Mouse (Mus musculus): ENCODE data around the gene Srsf2. TPM values are rescaled to one million over a fixed set of nuclear protein-coding genes. Genes with fewer than 3 reads are reported as not detected.
"Not testable (repeated sequence)": the region's sequence is repeated elsewhere in the genome, so short reads cannot be mapped to it uniquely, and the experiment has no call there.

Gene Srsf2
- polyA plus RNA-seq, 1 experiment from 2014 or later: 902 TPM

GRCm38 (mm10) chr11:116850833-116851477, 1.9 kb downstream of the Srsf2 start:
- no peak for ATAC-seq (ENCODE audit: low FRiP score)
- Histone ChIP-seq H3K9ac (peak overlapping the region; percentile 98), H3K4me1 (peaks cover 29% of the 10 kb centered on the region), H3K9me3 (no peaks in the 10 kb centered on the region), H3K27me3 (no peaks in the 10 kb centered on the region), H3K4me3 (replicated peaks) (peak overlapping the region; percentile 95), H3K36me3 (replicated peaks) (peaks cover 38% of the 10 kb centered on the region), H3K27ac (peak overlapping the region; percentile 99; the same call in 1 of the 2 replicates), H3K4me2 (peak overlapping the region; percentile 77)
- WGBS: 41% methylated on average over 6 of the region's 6 CpGs

GRCm38 (mm10) chr11:116850085-116850484, 2.8 kb downstream of the Srsf2 start:
- Histone ChIP-seq H3K9me3 (no peaks in the 10 kb centered on the region), H3K27me3 (no peaks in the 10 kb centered on the region), H3K4me1 (peaks cover 29% of the 10 kb centered on the region), H3K27ac (no peak overlapping the region), H3K4me3 (replicated peaks) (peak overlapping the region; percentile 95), H3K4me2 (peak overlapping the region; percentile 77), H3K9ac (peak overlapping the region; percentile 33; the same call in 1 of the 2 replicates), H3K36me3 (replicated peaks) (peaks cover 38% of the 10 kb centered on the region)
- 67% methylated on average over 4 of the region's 4 CpGs for WGBS
- no peak for ATAC-seq (ENCODE audit: low FRiP score)

- H3K9me3 ChIP-seq: no peaks in the 10 kb centered on the region
- peaks cover 25% of the 10 kb centered on the region for H3K4me1 ChIP-seq
- H3K27me3 ChIP-seq: no peaks in the 10 kb centered on the region
- H3K9ac ChIP-seq: no peak overlapping the region
- no peak for ATAC-seq (ENCODE audit: low FRiP score)
- H3K4me2 ChIP-seq: no peak overlapping the region
- no peak overlapping the region for H3K4me3 ChIP-seq (replicated peaks)
- no peak overlapping the region for H3K27ac ChIP-seq
- H3K36me3 ChIP-seq (replicated peaks): peaks cover 38% of the 10 kb centered on the region
Measured at GRCm38 (mm10) chr11:116849587-116849986, 3.3 kb downstream of the Srsf2 start.

GRCm38 (mm10) chr11:116848877-116849178, 4.1 kb downstream of the Srsf2 start:
- ATAC-seq (ENCODE audit: low FRiP score); H3K4me3 ChIP-seq (replicated peaks); H3K27me3 ChIP-seq; H3K27ac ChIP-seq; H3K9ac ChIP-seq; H3K9me3 ChIP-seq; H3K4me2 ChIP-seq: not testable (repeated sequence)
- WGBS: 68% methylated on average over 2 of the region's 2 CpGs
- H3K4me1 ChIP-seq: peaks cover 26% of the 10 kb centered on the region
- H3K36me3 ChIP-seq (replicated peaks): peaks cover 38% of the 10 kb centered on the region

GRCm38 (mm10) chr11:116848086-116848876, 4.6 kb downstream of the Srsf2 start:
- Histone ChIP-seq H3K27ac (no peak overlapping the region), H3K9me3 (no peaks in the 10 kb centered on the region), H3K27me3 (no peaks in the 10 kb centered on the region), H3K4me3 (replicated peaks) (no peak overlapping the region), H3K4me1 (peaks cover 27% of the 10 kb centered on the region), H3K36me3 (replicated peaks) (peaks cover 38% of the 10 kb centered on the region), H3K9ac (no peak overlapping the region), H3K4me2 (no peak overlapping the region)
- ATAC-seq (ENCODE audit: low FRiP score): no peak
- whole genome bisulfite sequencing: 89% methylated on average over 5 of the region's 5 CpGs

GRCm38 (mm10) chr11:116847187-116848085, 5.5 kb downstream of the Srsf2 start:
- Histone ChIP-seq H3K4me1 (peaks cover 27% of the 10 kb centered on the region), H3K9ac (no peak overlapping the region), H3K4me2 (no peak overlapping the region), H3K36me3 (replicated peaks) (peaks cover 38% of the 10 kb centered on the region), H3K27me3 (no peaks in the 10 kb centered on the region), H3K4me3 (replicated peaks) (no peak overlapping the region), H3K9me3 (no peaks in the 10 kb centered on the region), H3K27ac (0 out of 2 replicates have a peak overlapping the region, but pooled peaks have one; percentile 42)
- WGBS: 84% methylated on average over 3 of the region's 3 CpGs
- no peak for ATAC-seq (ENCODE audit: low FRiP score)

GRCm38 (mm10) chr11:116846593-116847181, 6.2 kb downstream of the Srsf2 start:
- Histone ChIP-seq H3K4me3 (replicated peaks) (no peak overlapping the region), H3K27ac (peak overlapping the region; percentile 25; the same call in 1 of the 2 replicates), H3K4me2 (no peak overlapping the region), H3K9me3 (no peaks in the 10 kb centered on the region), H3K27me3 (no peaks in the 10 kb centered on the region), H3K9ac (no peak overlapping the region), H3K4me1 (peaks cover 34% of the 10 kb centered on the region), H3K36me3 (replicated peaks) (peaks cover 38% of the 10 kb centered on the region)
- WGBS: 76% methylated on average over 4 of the region's 4 CpGs
- ATAC-seq (ENCODE audit: low FRiP score): no peak

GRCm38 (mm10) chr11:116843261-116844233, 9.3 kb downstream of the Srsf2 start, which contains the start of the genes Mettl23 and Jmjd6:
Gene Mettl23 (plus strand): TSS chr11:116843278.
Gene Jmjd6 (minus strand): TSS chr11:116843449.
- peaks cover 41% of the 10 kb centered on the region for H3K36me3 ChIP-seq (replicated peaks)
- H3K4me1 ChIP-seq: peaks cover 49% of the 10 kb centered on the region

GRCm38 (mm10) chr11:116842531-116843260, 10.2 kb downstream of the Srsf2 start:
- H3K4me3 ChIP-seq (replicated peaks): peak overlapping the region; percentile 68
- H3K4me1 ChIP-seq: peaks cover 49% of the 10 kb centered on the region
- WGBS: under 1% methylated on average over 73 of the region's 73 CpGs
- H3K27ac ChIP-seq: peak overlapping the region; percentile 96
- peaks cover 41% of the 10 kb centered on the region for H3K36me3 ChIP-seq (replicated peaks)
- peak; percentile 61 for ATAC-seq (ENCODE audit: low FRiP score)
- no peaks in the 10 kb centered on the region for H3K9me3 ChIP-seq
- no peaks in the 10 kb centered on the region for H3K27me3 ChIP-seq
- peak overlapping the region; percentile 90 for H3K4me2 ChIP-seq
- peak overlapping the region; percentile 74 for H3K9ac ChIP-seq

More at GRCm38 (mm10) chr11:116843261-116844233, 9.3 kb downstream of the Srsf2 start, which contains the start of the genes Mettl23 and Jmjd6:
- under 1% methylated on average over 72 of the region's 72 CpGs for WGBS
- Histone ChIP-seq H3K27me3 (no peaks in the 10 kb centered on the region), H3K9ac (peak within 1 kb of the TSS; percentile 74), H3K4me2 (peak within 1 kb of the TSS; percentile 90), H3K27ac (peak within 1 kb of the TSS; percentile 96), H3K4me3 (replicated peaks) (peak within 1 kb of the TSS; percentile 68), H3K9me3 (no peaks in the 10 kb centered on the region)
- peak; percentile 96 for ATAC-seq (ENCODE audit: low FRiP score)

- Histone ChIP-seq H3K9ac (0 out of 2 replicates have a peak overlapping the region, but pooled peaks have one; percentile 74), H3K9me3 (no peaks in the 10 kb centered on the region), H3K27me3 (no peaks in the 10 kb centered on the region), H3K4me3 (replicated peaks) (peak overlapping the region; percentile 68; the same call in 1 of the 2 replicates), H3K27ac (0 out of 2 replicates have a peak overlapping the region, but pooled peaks have one; percentile 25), H3K4me1 (peaks cover 41% of the 10 kb centered on the region), H3K4me2 (peak overlapping the region; percentile 90), H3K36me3 (replicated peaks) (peaks cover 52% of the 10 kb centered on the region)
- ATAC-seq (ENCODE audit: low FRiP score): no peak
- 84% methylated on average over 4 of the region's 4 CpGs for WGBS
Measured at GRCm38 (mm10) chr11:116840748-116841147, 12.1 kb downstream of the Srsf2 start.

Measured in forebrain, embryonic 12.5 days (tissue).